Comparison of ENCODE assay signal across 4 mouse cellular contexts in the genomic region with DNA sequence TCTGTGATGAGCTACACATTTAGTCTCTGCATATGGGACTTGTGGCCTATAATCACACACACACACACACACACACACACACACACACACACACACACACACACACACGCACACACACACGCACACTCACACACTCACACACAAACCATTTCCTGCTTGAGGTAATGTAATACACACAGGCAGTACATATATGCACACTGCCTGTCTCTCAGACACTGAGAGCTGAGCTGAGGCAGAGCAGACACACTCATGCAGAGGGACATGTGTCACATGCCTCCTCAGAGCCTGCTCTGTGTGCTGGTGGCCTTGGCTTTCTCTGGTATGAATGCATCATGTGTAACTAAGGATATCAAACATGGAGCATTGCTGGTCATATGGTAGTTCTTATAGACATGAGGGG.
A peak's percentile ranks its signal among the peaks of the same experiment; 100 is the strongest.
DNase-seq lines count a peak whose midpoint lies in the region; ATAC-seq lines count a peak whose summit lies in the region.

No protein-coding gene starts in this region.

- DNase-seq in T-cell, adult 2 months (ENCODE audit: low spot score) = peak; percentile 35
- peak; percentile 5 for DNase-seq in thymus, postnatal 14 days
- peak; percentile 5 to 31 for DNase-seq in thymus, postnatal 36 days

- ATAC-seq in inflammation-experienced regulatory T-cells, adult 6 months = peak; percentile 61

Comparison
In these comparisons a context has a peak if more than half of its experiments do, and no peak if none do; other contexts are left out.
1. Peak in every context shown above with its lines: DNase-seq and ATAC-seq.